Mouse (Mus musculus) ovary, postnatal 36 days (tissue): ENCODE measurements at regions not wholly inside any gene's neighbourhood (a gene's known extent, or its start where the extent isn't known, plus 50 kb on each side); places are given as distances from the start of the nearest gene placed in this dataset.

ENCODE experiments used
- DNase-seq: peaks from one replicate; pipeline ENCODE4 v3.0.0; 2022; ENCODE audit warnings: low spot score, mixed read lengths

DNA sequence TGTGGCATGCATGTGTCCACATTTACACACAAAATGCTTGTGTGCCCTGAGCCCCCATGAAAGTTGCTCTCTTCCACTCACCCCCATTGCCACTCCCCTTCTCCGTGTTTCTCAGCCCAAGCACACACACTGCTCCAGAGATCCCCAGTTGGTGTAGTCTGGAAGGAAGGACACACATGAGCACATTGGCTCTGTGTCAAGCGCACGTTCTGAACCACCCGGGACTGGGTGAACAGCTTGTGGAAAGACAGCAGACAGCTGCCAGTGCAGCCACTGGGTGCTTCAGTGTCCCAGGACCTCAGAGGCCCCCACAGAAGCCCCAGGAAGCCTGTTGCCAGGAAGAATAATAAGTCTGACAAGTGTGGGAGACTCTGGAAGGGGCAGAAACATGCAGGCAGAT, 304.2 kb downstream of the Bcor start:
- DNase-seq: no peak

DNA sequence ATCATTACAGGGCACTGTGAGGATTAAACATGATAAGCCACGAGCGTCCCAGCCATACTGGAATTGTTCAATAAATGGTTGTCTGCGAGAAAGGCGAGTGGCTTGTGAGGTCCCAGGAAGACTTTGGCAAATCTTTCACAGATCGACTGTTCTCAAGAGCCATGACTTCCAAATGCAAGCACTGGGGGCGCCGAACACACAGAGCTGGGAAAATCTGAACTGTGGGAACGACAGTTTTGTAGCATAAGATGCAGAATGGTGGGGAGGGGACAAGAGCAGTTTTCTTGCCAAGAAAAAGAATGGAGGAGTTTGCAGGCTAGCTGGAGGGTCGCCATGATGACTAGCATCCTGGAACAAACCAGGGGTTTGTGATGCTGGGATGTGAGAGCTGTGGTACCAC, 300.8 kb downstream of the Bcor start:
- no peak for DNase-seq

- DNase-seq: peak; percentile 20
These were observed 298.9 kb downstream of the Bcor start for GRCm38 (mm10) chrX:11861119-11861708.

- DNase-seq: no peak
These were observed 298.3 kb downstream of the Bcor start for GRCm38 (mm10) chrX:11861892-11862291.

DNA sequence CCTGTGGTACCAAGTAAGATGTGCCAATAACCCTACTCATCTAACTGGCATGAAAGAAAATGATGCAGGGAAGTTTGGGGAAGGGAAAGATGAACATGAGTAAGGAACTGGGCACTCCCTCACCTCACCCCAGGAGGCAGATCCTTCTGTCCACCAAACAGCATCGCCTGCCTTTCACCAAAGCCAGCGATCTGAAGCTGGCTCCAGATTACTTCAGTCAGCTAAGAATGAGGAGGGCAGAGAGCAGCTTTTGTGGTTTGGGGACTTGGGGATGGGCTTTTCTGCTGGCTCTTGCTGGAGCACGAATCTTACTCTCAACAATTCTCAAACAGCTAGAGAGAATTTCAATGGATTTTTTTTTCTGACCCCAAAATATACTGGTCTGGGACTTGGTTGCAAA, 297.0 kb downstream of the Bcor start:
- no peak for DNase-seq

- DNase-seq: no peak
These were observed 286.2 kb downstream of the Bcor start for GRCm38 (mm10) chrX:11873913-11874312.

DNA sequence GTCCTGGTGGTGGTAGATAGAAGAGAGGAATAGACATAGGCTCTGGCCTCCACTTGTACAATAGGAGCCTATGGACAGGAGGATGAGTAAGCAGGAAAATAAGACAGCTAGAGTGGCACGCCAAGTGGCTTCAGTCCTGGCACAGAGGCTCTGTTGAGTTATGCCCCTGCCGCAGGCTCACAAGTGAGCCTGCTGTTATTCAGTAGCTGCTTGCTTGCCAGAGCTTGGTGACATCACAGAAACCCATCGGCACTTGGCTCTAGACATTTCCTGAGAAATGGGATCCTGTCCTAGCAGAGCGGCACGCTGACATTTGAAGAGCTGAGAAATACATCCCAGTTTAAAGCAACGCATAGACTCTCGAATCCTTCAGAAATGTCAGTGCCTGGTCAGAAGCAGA, 283.5 kb downstream of the Bcor start:
- DNase-seq: no peak

DNA sequence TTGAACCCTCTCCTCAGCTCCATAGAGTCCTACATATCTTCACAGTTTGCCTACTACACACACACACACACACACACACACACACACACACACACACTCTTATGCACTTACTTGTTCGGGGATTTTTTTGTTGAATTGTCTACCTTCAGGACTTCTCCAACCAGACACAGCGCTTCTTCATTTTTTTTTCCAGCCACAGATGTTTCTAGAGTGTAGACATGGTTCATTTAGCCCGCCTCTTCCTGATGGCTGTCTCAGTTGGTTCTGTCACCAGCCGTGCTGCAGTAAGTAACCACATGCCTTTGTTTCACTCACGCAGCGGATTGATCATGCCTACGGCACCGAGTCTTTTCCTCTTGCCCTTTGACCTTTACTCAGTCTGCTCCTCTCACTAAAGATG, 282.1 kb downstream of the Bcor start:
- no peak for DNase-seq

DNA sequence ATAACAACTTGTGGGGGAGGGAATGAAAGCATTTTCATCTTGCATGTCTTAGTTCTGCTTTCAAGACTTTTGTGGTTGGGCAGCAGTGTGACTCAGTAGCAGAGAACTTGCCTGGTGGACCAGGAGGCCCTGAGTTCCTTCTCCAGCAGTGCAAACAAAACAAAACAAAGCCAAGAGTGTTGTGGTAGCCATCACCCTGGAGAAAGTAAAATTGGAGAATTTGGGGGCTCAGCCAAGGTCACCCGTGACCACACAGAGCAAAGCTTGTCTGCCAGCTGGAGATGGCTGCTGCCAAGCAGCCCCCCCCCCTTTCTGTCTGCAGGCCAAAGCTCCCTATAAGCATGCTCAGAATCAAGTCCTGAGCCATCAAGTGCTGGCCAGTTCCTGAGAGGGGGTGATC, 279.2 kb downstream of the Bcor start:
- DNase-seq: no peak

- DNase-seq: no peak
These were observed 276.1 kb downstream of the Bcor start for GRCm38 (mm10) chrX:11883738-11884716.

GRCm38 (mm10) chrX:11892396-11892795, 267.8 kb downstream of the Bcor start:
- DNase-seq: no peak

- DNase-seq: no peak
These were observed 266.4 kb downstream of the Bcor start for GRCm38 (mm10) chrX:11893606-11894279.

DNA sequence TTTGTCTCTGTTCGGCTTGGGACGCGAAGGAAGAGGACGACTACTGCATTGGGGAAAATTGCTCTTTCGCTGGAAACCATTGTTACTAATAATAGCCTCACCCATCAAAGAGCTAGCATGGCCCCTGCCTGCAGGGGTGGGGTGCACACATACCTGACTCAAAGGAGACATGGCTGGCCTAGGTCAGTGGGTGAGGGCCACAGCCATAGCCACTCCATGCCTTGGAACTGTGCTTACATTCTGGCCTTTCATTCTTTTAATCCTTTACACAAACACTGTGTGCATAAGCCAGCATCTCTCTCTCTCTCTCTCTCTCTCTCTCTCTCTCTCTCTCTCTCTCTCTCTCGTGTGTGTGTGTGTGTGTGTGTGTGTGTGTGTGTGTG, 265.9 kb downstream of the Bcor start:
- no peak for DNase-seq

- DNase-seq: no peak
These were observed 264.8 kb downstream of the Bcor start for GRCm38 (mm10) chrX:11895396-11895795.

DNA sequence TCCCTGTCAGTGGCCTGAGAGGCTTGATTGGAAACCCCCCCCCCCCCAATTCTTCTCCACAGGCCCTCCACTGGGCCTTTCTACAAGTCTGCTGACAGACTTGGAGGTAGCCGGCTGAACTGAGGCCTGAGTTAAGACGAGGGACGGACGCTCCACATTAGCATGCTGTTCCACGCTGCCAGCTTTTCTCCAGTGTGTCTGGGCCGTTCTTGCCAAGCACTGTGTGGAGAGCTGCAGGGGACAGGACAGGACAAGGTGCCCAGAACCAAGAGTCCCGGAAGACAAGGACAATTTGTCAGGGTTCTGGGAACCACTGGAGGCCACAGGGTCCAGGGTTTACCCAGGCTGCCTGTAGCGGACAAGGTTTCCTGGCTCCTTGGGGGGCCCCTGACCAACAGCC, 261.9 kb downstream of the Bcor start:
- no peak for DNase-seq

DNA sequence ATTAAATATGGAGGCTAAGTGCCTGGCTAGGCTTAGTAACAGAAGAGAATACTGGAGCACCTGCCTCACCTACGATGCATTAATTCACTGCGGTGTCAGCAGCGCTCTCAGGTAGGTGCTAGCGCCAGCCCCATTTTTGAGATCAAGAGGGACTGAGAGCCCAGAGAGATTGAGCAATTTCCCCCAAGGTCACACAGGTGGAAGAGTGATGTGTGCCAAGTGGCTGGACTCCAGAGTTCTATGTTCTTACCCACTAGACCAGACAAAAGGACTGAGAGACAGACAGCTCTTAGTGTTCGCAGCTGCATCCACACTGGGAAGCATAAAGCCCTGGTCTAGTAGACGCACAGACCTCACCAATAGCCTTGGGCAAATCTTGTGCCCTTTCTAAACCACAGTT, 261.1 kb downstream of the Bcor start:
- DNase-seq: no peak

DNA sequence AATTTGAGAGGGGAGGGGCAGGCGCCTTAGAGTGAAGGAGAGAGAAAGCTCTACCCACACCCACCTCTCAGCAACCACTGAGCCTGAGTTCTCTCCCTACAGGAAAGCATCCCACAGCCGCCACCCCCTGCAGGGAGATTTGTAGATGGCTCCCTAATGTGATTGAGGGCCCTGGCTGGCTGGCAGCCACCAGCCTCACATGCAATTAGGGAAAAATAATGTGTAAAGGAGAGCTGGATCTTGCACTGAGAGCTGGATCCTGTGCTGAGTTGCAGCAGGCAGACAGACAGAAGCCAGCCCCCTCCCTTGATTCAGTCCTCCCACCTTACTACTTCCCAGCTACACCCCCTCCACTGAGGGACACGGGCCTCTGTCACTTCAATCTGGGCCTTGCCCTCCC, 260.2 kb downstream of the Bcor start:
- DNase-seq: no peak

- no peak for DNase-seq
These were observed 258.4 kb downstream of the Bcor start for GRCm38 (mm10) chrX:11901791-11902190.

GRCm38 (mm10) chrX:11903116-11903700, 256.9 kb downstream of the Bcor start:
- DNase-seq: no peak

- no peak for DNase-seq
These were observed 254.9 kb downstream of the Bcor start for GRCm38 (mm10) chrX:11905231-11905630.

DNA sequence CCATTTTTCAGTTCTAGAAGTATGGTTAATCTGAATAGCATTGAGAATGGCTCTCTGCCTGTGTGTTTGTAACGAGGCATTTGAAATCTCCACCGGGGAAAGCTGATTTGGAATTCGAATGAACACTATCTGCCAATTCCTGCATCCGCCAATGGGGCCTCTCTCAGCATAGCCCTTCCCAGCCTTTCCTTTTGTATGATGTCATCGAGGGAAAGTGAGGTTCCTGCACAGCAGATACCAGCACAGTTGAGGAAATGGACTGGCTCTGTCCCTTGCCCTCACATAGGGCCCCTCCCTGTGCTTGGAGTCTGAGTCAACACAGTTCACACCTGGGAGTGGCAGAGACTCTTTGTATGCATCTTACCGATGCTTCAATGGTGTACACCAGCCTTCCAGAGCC, 253.0 kb downstream of the Bcor start:
- no peak for DNase-seq

GRCm38 (mm10) chrX:11915984-11916383, 244.2 kb downstream of the Bcor start:
- no peak for DNase-seq

GRCm38 (mm10) chrX:11920231-11920630, 239.9 kb downstream of the Bcor start:
- no peak for DNase-seq
